Mouse (Mus musculus) midbrain, embryonic 11.5 days (tissue): ENCODE data around the gene Brinp2. TPM values are rescaled to one million over a fixed set of nuclear protein-coding genes. Genes with fewer than 3 reads are reported as not detected.

Source experiments
- ATAC-seq: fragments of 200-750 bp; cut with Nextera tagmentation; 2 replicates; pipeline ENCODE4 v1.8.0; 2017; ENCODE audit warnings: moderate TSS enrichment, moderate library complexity; ENCODE audit not compliant: low FRiP score
- DNase-seq: peaks from one replicate; pipeline ENCODE4 v3.0.0; 2015; ENCODE audit warnings: low spot score; ENCODE audit errors: missing footprints
- H3K27ac ChIP-seq: fragments of 300-500 bp; sonication (generic); 2 replicates; pipeline ENCODE4 v1.5.1; 2014; ENCODE audit warnings: low read depth, low read length
- H3K27me3 ChIP-seq: fragments of 300-500 bp; sonication (generic); 2 replicates; pipeline ENCODE4 v1.6.1; 2014; ENCODE audit warnings: mild to moderate bottlenecking, low read length, moderate library complexity, mixed read lengths; ENCODE audit not compliant: control insufficient read depth, insufficient read depth
- H3K36me3 ChIP-seq: fragments of 300-500 bp; sonication (generic); 2 replicates; pipeline ENCODE4 v1.6.1; 2014; ENCODE audit warnings: mild to moderate bottlenecking, low read length, moderate library complexity, mixed read lengths; ENCODE audit not compliant: control insufficient read depth, insufficient read depth
- H3K4me1 ChIP-seq: fragments of 300-500 bp; sonication (generic); 2 replicates; pipeline ENCODE4 v1.6.1; 2014; ENCODE audit warnings: low read length; ENCODE audit not compliant: control insufficient read depth, insufficient read depth
- H3K4me2 ChIP-seq: fragments of 300-500 bp; sonication (generic); 2 replicates; pipeline ENCODE4 v1.6.1; 2014; ENCODE audit warnings: mild to moderate bottlenecking, moderate library complexity
- H3K4me3 ChIP-seq: fragments of 300-500 bp; sonication (generic); 2 replicates; pipeline ENCODE4 v1.5.1; 2014; ENCODE audit warnings: low read depth, low read length
- H3K9ac ChIP-seq: fragments of 300-500 bp; sonication (generic); 2 replicates; pipeline ENCODE4 v1.6.1; 2014; ENCODE audit warnings: low read length
- H3K9me3 ChIP-seq: fragments of 300-500 bp; sonication (generic); 2 replicates; pipeline ENCODE4 v1.6.1; 2016; ENCODE audit warnings: low read length; ENCODE audit not compliant: control insufficient read depth
- WGBS: fragments of 180-500 bp; shearing (Covaris S2); extraction: QIAGEN DNeasy Blood & Tissue Kit; methylation state at CpG from one replicate; pipeline ENCODE4 v1.1.7; 2014; 5-methylcytosine and 5-hydroxymethylcytosine counted together
- polyA plus RNA-seq: library from polyadenylated mRNA; unstranded; fragments of >200 nt; fragmentation: Nextera tagmentation; extraction: Ambion mirVana; gene quantifications from 2 replicates; pipeline ENCODE4 v1.2.1, GENCODE M21; 2014

Brinp2 gene
- polyA plus RNA-seq, 1 experiment from 2014 or later: 3.8 TPM

- ATAC-seq: peak; percentile 91
- Histone ChIP-seq H3K27me3 (no peaks in the 10 kb centered on the region; the same call in 1 of the 2 replicates), H3K9me3 (no peaks in the 10 kb centered on the region)
Measured at GRCm38 (mm10) chr1:158266293-158267019, 89.7 kb downstream of the Brinp2 start.

DNA sequence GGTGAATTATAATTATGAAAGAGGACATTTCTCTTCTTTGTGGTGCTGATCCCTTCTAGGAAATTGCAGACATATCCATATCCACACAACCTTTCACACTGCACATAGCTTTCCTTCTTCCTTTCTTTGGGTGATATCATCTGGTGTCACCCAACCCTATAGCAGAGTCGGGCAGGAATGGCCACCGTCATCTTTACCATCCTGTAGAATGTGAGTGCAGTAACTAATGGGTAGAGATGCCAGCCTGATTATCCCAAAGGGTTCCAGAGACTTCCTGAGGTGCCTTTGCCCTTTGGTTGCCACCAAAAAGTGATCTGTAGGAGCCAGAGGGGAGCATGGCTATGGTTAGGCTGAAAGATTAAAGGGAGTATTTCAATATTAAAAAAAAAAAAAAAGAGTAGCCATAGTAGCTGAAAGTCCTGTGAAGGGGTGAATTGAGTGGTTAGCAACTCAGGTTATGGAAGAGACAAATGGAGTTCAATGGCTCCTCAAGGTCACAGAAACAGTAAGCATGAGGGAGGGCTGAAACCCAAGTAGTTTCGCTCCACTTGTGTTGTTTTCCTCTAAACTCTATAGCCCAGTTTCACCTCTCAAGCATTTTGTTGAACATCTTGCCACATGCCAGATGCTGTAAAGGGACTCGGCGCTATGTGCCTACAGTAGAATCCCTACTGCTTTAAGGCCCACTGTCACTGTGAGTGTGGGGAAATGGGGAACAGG, 96.5 kb downstream of the Brinp2 start:
- no peak overlapping the region for H3K4me2 ChIP-seq
- ATAC-seq: no peak
- no peaks in the 10 kb centered on the region for H3K9me3 ChIP-seq
- no peak overlapping the region for H3K9ac ChIP-seq
- WGBS: 91% methylated on average over 5 of the region's 5 CpGs
- no peak overlapping the region for H3K27ac ChIP-seq
- H3K4me3 ChIP-seq: no peak overlapping the region
- H3K27me3 ChIP-seq: no peaks in the 10 kb centered on the region; the same call in 1 of the 2 replicates
- DNase-seq: peak; percentile 60
- no peaks in the 10 kb centered on the region for H3K4me1 ChIP-seq
- no peaks in the 10 kb centered on the region for H3K36me3 ChIP-seq

More at GRCm38 (mm10) chr1:158266293-158267019, 89.7 kb downstream of the Brinp2 start:
- H3K4me1 ChIP-seq: peaks cover 14% of the 10 kb centered on the region
- H3K9ac ChIP-seq: no peak overlapping the region
- DNase-seq: peak; percentile 93
- H3K36me3 ChIP-seq: no peaks in the 10 kb centered on the region
- 42% methylated on average over 3 of the region's 3 CpGs for WGBS
- peak overlapping the region; percentile 25 for H3K27ac ChIP-seq
- H3K4me3 ChIP-seq: no peak overlapping the region
- no peak overlapping the region for H3K4me2 ChIP-seq

GRCm38 (mm10) chr1:158258685-158259292, 97.3 kb downstream of the Brinp2 start:
- Histone ChIP-seq H3K9me3 (no peaks in the 10 kb centered on the region), H3K27me3 (no peaks in the 10 kb centered on the region; the same call in 1 of the 2 replicates), H3K4me2 (no peak overlapping the region), H3K4me3 (no peak overlapping the region), H3K27ac (no peak overlapping the region), H3K9ac (no peak overlapping the region), H3K36me3 (no peaks in the 10 kb centered on the region), H3K4me1 (no peaks in the 10 kb centered on the region)
- DNase-seq: peak; percentile 75
- no peak for ATAC-seq
- 89% methylated on average over 6 of the region's 6 CpGs for WGBS

- Histone ChIP-seq H3K4me1 (no peaks in the 10 kb centered on the region), H3K27me3 (no peaks in the 10 kb centered on the region), H3K9ac (no peak overlapping the region), H3K4me3 (no peak overlapping the region), H3K36me3 (no peaks in the 10 kb centered on the region), H3K4me2 (no peak overlapping the region), H3K9me3 (no peaks in the 10 kb centered on the region), H3K27ac (no peak overlapping the region)
- WGBS: 87% methylated on average over 9 of the region's 9 CpGs
- no peak for DNase-seq
- ATAC-seq: no peak
Measured at GRCm38 (mm10) chr1:158255912-158256680, 100.0 kb downstream of the Brinp2 start.

DNA sequence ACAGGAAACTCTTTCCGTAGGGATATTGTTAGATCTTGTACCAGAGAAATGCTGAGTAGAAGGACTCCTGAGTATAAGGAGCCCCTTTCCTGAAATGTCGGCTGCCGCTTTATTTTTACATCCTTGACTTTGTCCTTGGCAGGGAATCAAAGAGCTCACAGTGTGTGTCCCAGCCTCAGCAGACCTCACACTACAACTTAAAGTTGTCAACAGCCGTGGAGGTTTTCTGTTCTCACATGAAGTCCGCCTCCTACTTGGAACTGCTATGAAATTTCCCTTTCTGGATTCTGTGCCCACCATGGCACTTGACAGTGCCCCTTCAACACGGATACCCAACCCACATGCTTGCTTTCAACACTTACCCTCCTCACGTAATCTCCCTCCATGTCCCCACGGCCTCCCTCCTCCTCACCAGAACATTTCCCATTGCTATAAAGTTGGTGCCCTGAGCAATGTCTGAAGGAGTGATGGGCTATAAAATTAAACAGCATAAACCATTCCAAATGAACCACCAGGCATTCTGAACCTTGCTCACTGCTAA, 103.4 kb downstream of the Brinp2 start:
- DNase-seq (peak; percentile 69), ATAC-seq (no peak)
- H3K9ac ChIP-seq: no peak overlapping the region
- H3K27me3 ChIP-seq: no peaks in the 10 kb centered on the region
- no peaks in the 10 kb centered on the region for H3K36me3 ChIP-seq
- 88% methylated on average over 8 of the region's 8 CpGs for WGBS
- no peaks in the 10 kb centered on the region for H3K4me1 ChIP-seq
- H3K27ac ChIP-seq: no peak overlapping the region
- no peak overlapping the region for H3K4me3 ChIP-seq
- H3K4me2 ChIP-seq: no peak overlapping the region
- H3K9me3 ChIP-seq: no peaks in the 10 kb centered on the region

DNA sequence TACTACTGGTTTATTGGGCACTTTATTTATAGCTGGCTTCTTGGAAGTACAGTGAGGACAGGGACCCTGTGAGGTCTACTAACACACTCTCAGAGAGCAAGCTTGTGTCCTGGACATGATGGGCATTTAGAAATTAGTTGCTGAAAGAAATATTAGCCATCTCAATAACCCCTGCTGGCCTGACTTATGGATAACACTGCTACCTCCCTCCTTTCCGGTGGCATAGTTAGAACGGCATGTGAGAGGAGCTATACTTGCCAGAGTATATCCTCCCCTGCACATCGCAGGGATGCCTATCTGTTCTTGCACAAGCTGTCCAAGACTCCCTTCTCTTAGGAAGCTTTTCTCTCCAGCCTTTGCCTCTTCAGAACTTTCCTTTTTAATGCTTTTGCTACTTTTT, 107.9 kb downstream of the Brinp2 start:
- Histone ChIP-seq H3K36me3 (no peaks in the 10 kb centered on the region), H3K27me3 (no peaks in the 10 kb centered on the region), H3K27ac (no peak overlapping the region), H3K9ac (no peak overlapping the region), H3K4me3 (no peak overlapping the region), H3K4me1 (no peaks in the 10 kb centered on the region), H3K9me3 (no peaks in the 10 kb centered on the region), H3K4me2 (no peak overlapping the region)
- WGBS: 95% methylated on average over 3 of the region's 3 CpGs
- DNase-seq: peak; percentile 51
- ATAC-seq: no peak

DNA sequence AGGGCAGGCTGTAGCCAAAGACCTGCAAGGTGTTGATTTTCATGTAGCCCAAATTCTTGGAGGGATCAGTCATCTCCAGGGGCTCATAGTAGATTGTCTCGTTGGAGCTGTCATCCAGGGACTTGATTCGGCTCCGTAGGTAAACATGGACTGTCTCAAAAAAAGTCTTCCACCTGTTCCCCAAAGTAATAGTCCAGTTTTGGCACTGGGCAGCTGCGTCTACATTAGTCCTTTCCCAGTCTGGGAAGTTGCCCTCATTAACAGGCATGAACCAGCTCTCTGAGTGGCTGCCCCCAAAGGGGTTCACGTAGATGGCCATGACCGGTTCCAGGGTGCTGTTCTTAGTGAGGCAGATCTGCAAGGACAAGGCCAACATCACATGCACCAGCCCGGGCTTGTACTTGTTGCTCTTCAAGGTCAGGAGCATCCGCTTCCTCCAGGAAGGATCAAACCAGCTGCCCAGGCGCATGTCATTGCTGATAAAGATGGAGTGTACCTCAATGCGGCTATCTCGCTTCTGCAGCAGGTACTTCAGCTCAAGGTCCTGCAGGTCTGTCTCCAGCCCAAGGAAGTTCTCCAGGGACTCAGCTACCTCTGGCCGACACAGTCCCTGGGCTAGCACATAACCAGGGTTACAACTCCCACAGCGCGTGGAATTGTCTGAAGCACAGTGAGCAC, 109.5 kb downstream of the Brinp2 start:
- H3K4me3 ChIP-seq: no peak overlapping the region
- 92% methylated on average over 14 of the region's 14 CpGs for WGBS
- no peak overlapping the region for H3K9ac ChIP-seq
- no peaks in the 10 kb centered on the region for H3K4me1 ChIP-seq
- H3K36me3 ChIP-seq: no peaks in the 10 kb centered on the region
- no peaks in the 10 kb centered on the region for H3K27me3 ChIP-seq
- H3K9me3 ChIP-seq: no peaks in the 10 kb centered on the region
- ATAC-seq: no peak
- H3K27ac ChIP-seq: no peak overlapping the region
- peak; percentile 68 for DNase-seq
- H3K4me2 ChIP-seq: no peak overlapping the region

- ATAC-seq (no peak), DNase-seq (peak; percentile 51)
- H3K27ac ChIP-seq: no peak overlapping the region
- H3K4me2 ChIP-seq: no peak overlapping the region
- no peak overlapping the region for H3K9ac ChIP-seq
- no peaks in the 10 kb centered on the region for H3K9me3 ChIP-seq
- 81% methylated on average over 8 of the region's 8 CpGs for WGBS
- no peaks in the 10 kb centered on the region for H3K27me3 ChIP-seq
- H3K4me3 ChIP-seq: no peak overlapping the region
- no peaks in the 10 kb centered on the region for H3K36me3 ChIP-seq
- H3K4me1 ChIP-seq: no peaks in the 10 kb centered on the region
Measured at GRCm38 (mm10) chr1:158245486-158245885, 110.6 kb downstream of the Brinp2 start.
